Mouse (Mus musculus) heart, adult 2 months (tissue): ENCODE results near the gene Dscam. TPM values are rescaled to one million over a fixed set of nuclear protein-coding genes. Genes with fewer than 3 reads are reported as not detected.

Experiments
- DNase-seq, 2 experiments: peaks; one replicate each; pipeline ENCODE4 v3.0.0; 2021
- H3K27ac ChIP-seq: fragments of 200-600 bp; 2 replicates; pipeline ENCODE4 v1.8.1; 2022
- H3K27me3 ChIP-seq: fragments of 200-500 bp; 2 replicates; pipeline ENCODE4 v1.6.1; 2012; ENCODE audit warnings: mild to moderate bottlenecking, low read length, inconsistent platforms, mixed read lengths; ENCODE audit not compliant: control insufficient read depth, insufficient read depth
- H3K36me3 ChIP-seq: fragments of 200-500 bp; 2 replicates; pipeline ENCODE4 v1.6.1; 2012; ENCODE audit warnings: low read length, inconsistent platforms; ENCODE audit not compliant: control insufficient read depth, insufficient read depth
- H3K4me1 ChIP-seq: fragments of 200-500 bp; 2 replicates; pipeline ENCODE4 v1.6.1; 2011; ENCODE audit warnings: low read length; ENCODE audit not compliant: control insufficient read depth, insufficient read depth
- H3K4me3 ChIP-seq: fragments of 200-600 bp; 2 replicates; pipeline ENCODE4 v1.8.1; 2022
- H3K79me2 ChIP-seq: fragments of 200-500 bp; replicated peaks from 2 replicates; pipeline ENCODE4 v1.6.1; 2012; ENCODE audit warnings: mild to moderate bottlenecking, inconsistent platforms, low read length, moderate library complexity, mixed read lengths; ENCODE audit not compliant: control insufficient read depth, insufficient read depth
- H3K9ac ChIP-seq: fragments of 200-500 bp; 2 replicates; pipeline ENCODE4 v1.6.1; 2012; ENCODE audit warnings: low read depth, mild to moderate bottlenecking, control low read depth, inconsistent platforms, low read length, mixed read lengths
- CTCF ChIP-seq: fragments of 200-600 bp; IDR thresholded peaks from 2 replicates; pipeline ENCODE4 v1.8.1; 2022; ENCODE audit warnings: antibody characterized with exemption, mild to moderate bottlenecking, moderate library complexity
- EP300 ChIP-seq: fragments of 200-500 bp; IDR thresholded peaks from 2 replicates; pipeline ENCODE4 v1.6.1; 2011; ENCODE audit warnings: low read depth, low read length, control low read depth; ENCODE audit not compliant: insufficient read depth
- POLR2A ChIP-seq: fragments of 200-500 bp; IDR thresholded peaks from 2 replicates; pipeline ENCODE4 v1.6.1; 2011; ENCODE audit warnings: mild to moderate bottlenecking, low read depth, low read length, control low read depth; ENCODE audit not compliant: insufficient read depth
- WGBS: fragments of 180-500 bp; shearing (Covaris S2); methylation state at CpG from one replicate; pipeline ENCODE4 v1.1.7; 2018; 5-methylcytosine and 5-hydroxymethylcytosine counted together
- intact Hi-C: fragments of 180-260 bp; cut with DNase I; formaldehyde crosslinking; loops from one replicate; pipeline ENCODE4 v1.15.1; 2025
- polyA plus RNA-seq: library from polyadenylated mRNA; depleted of rRNA; stranded (reverse); fragments of >200 nt; gene quantifications from 2 replicates; pipeline ENCODE4 v1.2.3, GENCODE M21; 2012
- total RNA-seq, 2 experiments: library from RNA; stranded (reverse); gene quantifications; 2 replicates each; pipeline ENCODE4 v1.2.3; 2021

Dscam gene
- total and polyA plus RNA-seq, 3 experiments = 0.06 TPM; not detected in 2

- TF ChIP-seq POLR2A = no peak
- no peak for TF ChIP-seq CTCF
- no peak for TF ChIP-seq EP300
- no peaks in the 10 kb centered on the region for H3K27me3 ChIP-seq
- no peaks in the 10 kb centered on the region for H3K36me3 ChIP-seq
- no peak overlapping the region for H3K9ac ChIP-seq
- H3K79me2 ChIP-seq = no peaks in the 10 kb centered on the region
- H3K4me1 ChIP-seq = no peaks in the 10 kb centered on the region
- WGBS = 80% methylated on average over 2 of the region's 2 CpGs
- intact Hi-C loops = no loop called here
- H3K4me3 ChIP-seq = no peak overlapping the region
- no peak overlapping the region for H3K27ac ChIP-seq
- no peak for DNase-seq
Measured at GRCm38 (mm10) chr16:96943648-96944047, 226.9 kb downstream of the Dscam start.

- no peak for DNase-seq
- H3K27ac ChIP-seq = no peak overlapping the region
- H3K27me3 ChIP-seq = no peaks in the 10 kb centered on the region
- TF ChIP-seq POLR2A (no peak), CTCF (no peak), EP300 (no peak)
- H3K9ac ChIP-seq = no peak overlapping the region
- WGBS = 86% methylated on average over 2 of the region's 2 CpGs
- no peaks in the 10 kb centered on the region for H3K36me3 ChIP-seq
- no peak overlapping the region for H3K4me3 ChIP-seq
- no peaks in the 10 kb centered on the region for H3K4me1 ChIP-seq
- H3K79me2 ChIP-seq = no peaks in the 10 kb centered on the region
- intact Hi-C loops = no loop called here
Measured at GRCm38 (mm10) chr16:96934795-96935194, 235.8 kb downstream of the Dscam start.

GRCm38 (mm10) chr16:96932211-96932610 is 238.3 kb downstream of the Dscam start:
- H3K4me1 ChIP-seq = no peaks in the 10 kb centered on the region
- WGBS = 95% methylated on average over 6 of the region's 6 CpGs

DNA sequence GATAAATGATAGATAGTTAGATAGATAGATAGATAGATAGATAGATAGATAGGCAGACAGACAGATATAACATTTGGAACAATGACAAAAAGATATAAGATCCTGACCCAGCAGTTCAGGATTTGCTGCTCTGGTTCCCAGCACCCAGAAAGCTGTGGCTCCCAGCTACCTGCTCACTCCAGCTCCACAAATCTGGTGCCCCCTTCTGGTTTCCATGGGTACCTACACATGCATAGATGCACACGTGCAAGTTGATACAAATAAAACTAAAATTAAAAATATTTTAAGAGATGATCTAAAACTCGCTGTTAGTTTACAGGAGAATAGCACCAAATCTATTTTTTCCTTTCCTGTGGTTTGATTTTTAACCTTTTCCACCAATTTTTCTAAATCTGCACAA is 238.8 kb downstream of the Dscam start:
- Histone ChIP-seq H3K4me1 (no peaks in the 10 kb centered on the region), H3K79me2 (no peaks in the 10 kb centered on the region), H3K27ac (no peak overlapping the region), H3K36me3 (no peaks in the 10 kb centered on the region), H3K4me3 (no peak overlapping the region), H3K27me3 (no peaks in the 10 kb centered on the region), H3K9ac (no peak overlapping the region)
- 79% methylated on average over 2 of the region's 2 CpGs for WGBS
- TF ChIP-seq POLR2A (no peak), EP300 (no peak), CTCF (no peak)
- no peak for DNase-seq
- intact Hi-C loops = no loop called here

More at GRCm38 (mm10) chr16:96932211-96932610, 238.3 kb downstream of the Dscam start:
- DNase-seq = no peak
- no peaks in the 10 kb centered on the region for H3K79me2 ChIP-seq
- H3K4me3 ChIP-seq = no peak overlapping the region
- intact Hi-C loops = no loop called here
- no peak for TF ChIP-seq EP300
- no peak for TF ChIP-seq CTCF
- no peak for TF ChIP-seq POLR2A
- no peak overlapping the region for H3K27ac ChIP-seq
- no peaks in the 10 kb centered on the region for H3K36me3 ChIP-seq
- no peak overlapping the region for H3K9ac ChIP-seq
- no peaks in the 10 kb centered on the region for H3K27me3 ChIP-seq

DNA sequence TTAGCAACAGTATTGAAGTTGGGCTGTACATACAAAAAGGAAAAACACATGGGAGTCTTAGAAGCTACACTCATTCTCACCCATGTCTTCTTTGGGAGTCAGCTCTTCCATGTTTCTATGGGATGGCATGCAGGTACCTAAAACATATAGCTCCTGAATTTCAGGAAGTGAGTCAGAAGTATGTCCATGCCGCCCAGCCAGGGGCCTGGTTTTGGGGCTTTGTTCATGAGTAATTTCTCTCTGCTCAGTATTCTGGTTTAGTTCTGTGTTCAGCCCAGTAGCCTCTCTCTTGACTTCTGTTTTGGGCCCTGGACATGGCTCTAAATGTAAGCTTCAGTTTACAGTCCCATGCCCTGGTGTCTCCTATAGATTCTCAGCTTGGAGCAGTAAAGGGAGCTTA is 242.5 kb downstream of the Dscam start:
- Histone ChIP-seq H3K79me2 (no peaks in the 10 kb centered on the region), H3K4me1 (no peaks in the 10 kb centered on the region), H3K4me3 (no peak overlapping the region), H3K27me3 (no peaks in the 10 kb centered on the region), H3K36me3 (no peaks in the 10 kb centered on the region), H3K27ac (no peak overlapping the region), H3K9ac (no peak overlapping the region)
- DNase-seq = no peak
- intact Hi-C loops = no loop called here
- 90% methylated on average over 1 of the region's 1 CpGs for WGBS
- TF ChIP-seq EP300 (no peak), POLR2A (no peak), CTCF (no peak)

DNA sequence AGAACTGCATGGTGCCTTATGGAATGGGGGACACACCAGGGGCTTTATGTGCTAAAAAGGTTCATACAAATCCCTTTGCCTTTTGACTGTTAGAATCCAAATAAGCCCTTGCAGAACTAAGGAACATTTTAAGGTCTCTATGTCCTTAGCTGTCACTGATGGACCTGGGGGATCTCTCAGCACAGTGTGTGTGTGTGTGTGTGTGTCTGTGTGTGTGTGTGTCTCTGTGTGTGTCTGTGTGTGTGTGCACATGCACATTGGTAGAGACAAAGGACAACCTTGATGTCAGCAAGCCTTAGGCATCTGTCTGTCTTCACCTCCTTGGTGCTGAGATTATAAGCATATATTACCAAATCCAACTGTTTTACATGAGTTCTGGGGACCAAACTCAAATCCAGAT is 243.1 kb downstream of the Dscam start:
- no peaks in the 10 kb centered on the region for H3K4me1 ChIP-seq
- H3K9ac ChIP-seq = no peak overlapping the region
- no peak for DNase-seq
- H3K79me2 ChIP-seq = no peaks in the 10 kb centered on the region
- no peak for TF ChIP-seq EP300
- TF ChIP-seq CTCF = no peak
- TF ChIP-seq POLR2A = no peak
- no peaks in the 10 kb centered on the region for H3K36me3 ChIP-seq
- no peak overlapping the region for H3K4me3 ChIP-seq
- no peak overlapping the region for H3K27ac ChIP-seq
- intact Hi-C loops = no loop called here
- no peaks in the 10 kb centered on the region for H3K27me3 ChIP-seq
